ENCODE assay signal across 10 mouse cellular contexts in the genomic region with DNA sequence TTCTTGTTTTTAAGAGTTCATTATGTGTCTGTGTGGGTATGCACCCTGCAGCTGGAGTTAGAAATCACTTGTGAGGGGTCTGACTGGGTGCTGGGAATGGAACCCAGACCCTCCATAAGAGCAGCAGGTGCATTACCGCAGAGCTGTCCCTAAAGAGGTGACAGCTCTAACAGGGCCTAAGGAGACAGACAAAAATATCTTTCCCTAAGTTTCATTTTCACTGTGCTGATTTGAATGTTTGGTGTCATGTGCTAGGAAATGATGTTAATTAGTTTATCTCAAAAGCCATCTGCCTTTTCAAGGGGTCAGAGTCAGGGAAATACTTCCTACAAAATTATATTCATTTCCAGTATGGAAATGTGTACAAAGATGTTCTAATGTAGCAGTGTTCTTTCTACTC. TPM values are rescaled to one million over a fixed set of nuclear protein-coding genes. Genes with fewer than 3 reads are reported as not detected.
DNase-seq lines count a peak whose midpoint lies in the region; ATAC-seq and TF ChIP-seq lines count a peak whose summit lies in the region.
"Had no signal": no experiment of that assay in that cellular context is flagged by ENCODE, and none has a peak within 500 bp of the region (broad histone marks: within the 10 kb centered on the region; RNA-seq: fewer than 3 reads in every experiment).

A gene (plus strand): TSS at position 38 of the 400 bp plus-strand sequence.

- H3K27me3 ChIP-seq in kidney, embryonic 16.5 days (ENCODE audit: insufficient read depth, low read length) = no peaks in the 10 kb centered on the region
- H3K27me3 ChIP-seq in embryonic facial prominence, embryonic 14.5 days (replicated peaks; ENCODE audit: control insufficient read depth, insufficient read depth, low read length) = no peaks in the 10 kb centered on the region
- no peaks in the 10 kb centered on the region for H3K27me3 ChIP-seq in hindbrain, postnatal 0 days (ENCODE audit: insufficient read depth, low read length)
- no peaks in the 10 kb centered on the region for H3K27me3 ChIP-seq in midbrain, embryonic 15.5 days (replicated peaks)

- ATAC-seq in kidney, embryonic 16.5 days (ENCODE audit: low FRiP score, low TSS enrichment) = no peak
- no peak for ATAC-seq in embryonic facial prominence, embryonic 14.5 days (ENCODE audit: low read depth)
- no peak for ATAC-seq in hindbrain, postnatal 0 days
- no peak for ATAC-seq in midbrain, embryonic 15.5 days (replicated peaks)

- DNase-seq in kidney, adult 8-10 months = no peak
- no peak for DNase-seq in embryonic facial prominence, embryonic 14.5 days (ENCODE audit: low spot score)
- DNase-seq in hindbrain, postnatal 0 days (ENCODE audit: low spot score) = no peak
- DNase-seq in spleen, postnatal 36 days (ENCODE audit: low spot score in 2 of 2) = no peak
- no peak for DNase-seq in left cerebral cortex, postnatal 36 days (ENCODE audit: low spot score in 2 of 2)
- DNase-seq in ovary, postnatal 36 days (ENCODE audit: low spot score) = no peak
- DNase-seq: kidney, postnatal 36 days had no signal

- intact Hi-C loops in left cerebral cortex, postnatal 36 days (cut with DNase I) = loop anchor here (2.0 to 5.0 kb wide), 3 partner anchors 162 to 347 kb away; a partner anchor contains a TSS

- whole genome bisulfite sequencing in kidney, embryonic 16.5 days = 97% methylated on average over 1 of the region's 1 CpGs
- WGBS in embryonic facial prominence, embryonic 14.5 days = 95% methylated on average over 1 of the region's 1 CpGs
- 83% methylated on average over 1 of the region's 1 CpGs for whole genome bisulfite sequencing in hindbrain, postnatal 0 days
- WGBS in midbrain, embryonic 15.5 days = 87% methylated on average over 1 of the region's 1 CpGs

- H3K36me3 ChIP-seq in kidney, embryonic 16.5 days (ENCODE audit: insufficient read depth, low read length) = peaks cover 17% of the 10 kb centered on the region
- peaks cover 34% of the 10 kb centered on the region for H3K36me3 ChIP-seq in embryonic facial prominence, embryonic 14.5 days (ENCODE audit: control insufficient read depth, insufficient read depth, low read length)
- peaks cover 14% of the 10 kb centered on the region for H3K36me3 ChIP-seq in hindbrain, postnatal 0 days (ENCODE audit: insufficient read depth, low read length)
- peaks cover 9% of the 10 kb centered on the region for H3K36me3 ChIP-seq in midbrain, embryonic 15.5 days (replicated peaks)

- peak within 1 kb of the TSS; percentile 48 for H3K4me3 ChIP-seq in kidney, embryonic 16.5 days (ENCODE audit: low read length)
- H3K4me3 ChIP-seq in embryonic facial prominence, embryonic 14.5 days (ENCODE audit: low read depth, low read length) = peak within 1 kb of the TSS; percentile 48
- H3K4me3 ChIP-seq in hindbrain, postnatal 0 days (ENCODE audit: low read length) = peak within 1 kb of the TSS; percentile 8; the same call in 1 of the 2 replicates
- peak within 1 kb of the TSS; percentile 16 for H3K4me3 ChIP-seq in midbrain, embryonic 15.5 days

- no peak for TF ChIP-seq CTCF in hindbrain, postnatal 0 days (IDR thresholded peaks at IDR 0.05; ENCODE audit: low read depth)

- peak within 1 kb of the TSS; percentile 66 for H3K9ac ChIP-seq in kidney, embryonic 16.5 days (replicated peaks; ENCODE audit: low read length)
- H3K9ac ChIP-seq in embryonic facial prominence, embryonic 14.5 days (ENCODE audit: low read depth, low read length) = peak within 1 kb of the TSS; percentile 64
- no peak within 1 kb of the TSS for H3K9ac ChIP-seq in hindbrain, postnatal 0 days (replicated peaks; ENCODE audit: low read length)
- peak within 1 kb of the TSS; percentile 25; the same call in 1 of the 2 replicates for H3K9ac ChIP-seq in midbrain, embryonic 15.5 days

- peak within 1 kb of the TSS; percentile 85 for H3K27ac ChIP-seq in kidney, embryonic 16.5 days (ENCODE audit: low read length)
- peak within 1 kb of the TSS; percentile 91 for H3K27ac ChIP-seq in embryonic facial prominence, embryonic 14.5 days (replicated peaks; ENCODE audit: low read depth, low read length)
- peak within 1 kb of the TSS; percentile 69 for H3K27ac ChIP-seq in hindbrain, postnatal 0 days
- peak within 1 kb of the TSS; percentile 72 for H3K27ac ChIP-seq in midbrain, embryonic 15.5 days

- no peaks in the 10 kb centered on the region for H3K9me3 ChIP-seq in kidney, embryonic 16.5 days (ENCODE audit: low read length)
- no peaks in the 10 kb centered on the region for H3K9me3 ChIP-seq in embryonic facial prominence, embryonic 14.5 days (ENCODE audit: control insufficient read depth, low read length)
- H3K9me3 ChIP-seq in hindbrain, postnatal 0 days (ENCODE audit: low read length) = no peaks in the 10 kb centered on the region
- no peaks in the 10 kb centered on the region for H3K9me3 ChIP-seq in midbrain, embryonic 15.5 days
- H3K9me3 ChIP-seq: G1E had no signal

- peaks cover 35% of the 10 kb centered on the region for H3K4me1 ChIP-seq in kidney, embryonic 16.5 days (ENCODE audit: insufficient read depth, low read length)
- peaks cover 30% of the 10 kb centered on the region for H3K4me1 ChIP-seq in embryonic facial prominence, embryonic 14.5 days (ENCODE audit: control insufficient read depth, insufficient read depth, low read length)
- H3K4me1 ChIP-seq in hindbrain, postnatal 0 days (ENCODE audit: insufficient read depth, low read length) = peaks cover 22% of the 10 kb centered on the region
- H3K4me1 ChIP-seq in midbrain, embryonic 15.5 days = peaks cover 29% of the 10 kb centered on the region

- peak within 1 kb of the TSS; percentile 55 for H3K4me2 ChIP-seq in kidney, embryonic 16.5 days (replicated peaks; ENCODE audit: low read depth, low read length)
- H3K4me2 ChIP-seq in embryonic facial prominence, embryonic 14.5 days (ENCODE audit: low read depth, low read length) = peak within 1 kb of the TSS; percentile 56
- peak within 1 kb of the TSS; percentile 48 for H3K4me2 ChIP-seq in hindbrain, postnatal 0 days (ENCODE audit: low read depth, low read length)
- peak within 1 kb of the TSS; percentile 46 for H3K4me2 ChIP-seq in midbrain, embryonic 15.5 days

RNA-seq across cellular contexts. Expression of the gene that starts here (rescaled TPM):
- polyA plus RNA-seq in kidney, embryonic 16.5 days (2015; fragmentation: Nextera tagmentation; extraction: Ambion mirVana) = not detected in 2 replicates
- polyA plus RNA-seq in embryonic facial prominence, embryonic 14.5 days (2014; fragmentation: Nextera tagmentation; extraction: Ambion mirVana) = not detected in 2 replicates
- not detected in 2 replicates for total RNA-seq in hindbrain, postnatal 0 days (2014; rRNA removed)
- polyA plus RNA-seq in hindbrain, postnatal 0 days (2015; fragmentation: Nextera tagmentation; extraction: Ambion mirVana) = not detected in 2 replicates
- polyA plus RNA-seq in midbrain, embryonic 15.5 days (2015; fragmentation: Nextera tagmentation; extraction: Ambion mirVana) = not detected in 2 replicates
- total RNA-seq in left cerebral cortex, postnatal 36 days (2021) = not detected
- total RNA-seq: G1E had no signal
- polyA plus RNA-seq: G1E had no signal
